Mouse (Mus musculus) kidney, postnatal 4 days (tissue): ENCODE measurements at regions not wholly inside any gene's neighbourhood (a gene's known extent, or its start where the extent isn't known, plus 50 kb on each side); places are given as distances from the start of the nearest gene placed in this dataset.

Source experiments
- DNase-seq, 2 experiments: peaks; one replicate each; pipeline ENCODE4 v3.0.0; 2021; ENCODE audit warnings: mixed read lengths in 2 of 2

GRCm38 (mm10) chr9:24833766-24834165 is 59.7 kb upstream of the Tbx20 start:
- no peak for DNase-seq

DNA sequence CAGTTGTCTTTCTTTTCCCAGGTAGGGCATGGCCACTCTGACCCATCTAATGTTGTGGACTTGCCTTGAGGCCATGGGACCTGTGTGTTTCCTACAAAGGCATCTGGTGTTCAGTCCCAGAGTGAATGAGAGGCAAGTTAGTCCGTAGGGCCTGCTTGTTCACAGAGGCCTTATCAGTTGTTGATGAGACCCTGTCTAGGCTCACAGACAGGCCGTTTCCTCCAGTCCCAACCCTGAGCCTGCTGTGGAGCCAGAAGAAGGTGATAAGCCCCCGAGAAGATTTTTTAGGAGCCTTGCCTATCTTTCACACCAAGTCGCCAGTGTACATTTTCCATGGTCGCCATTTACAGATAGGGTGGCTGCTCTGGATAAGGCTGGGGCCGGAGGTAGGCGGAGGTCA is 74.1 kb upstream of the Tbx20 start:
- no peak for DNase-seq

DNA sequence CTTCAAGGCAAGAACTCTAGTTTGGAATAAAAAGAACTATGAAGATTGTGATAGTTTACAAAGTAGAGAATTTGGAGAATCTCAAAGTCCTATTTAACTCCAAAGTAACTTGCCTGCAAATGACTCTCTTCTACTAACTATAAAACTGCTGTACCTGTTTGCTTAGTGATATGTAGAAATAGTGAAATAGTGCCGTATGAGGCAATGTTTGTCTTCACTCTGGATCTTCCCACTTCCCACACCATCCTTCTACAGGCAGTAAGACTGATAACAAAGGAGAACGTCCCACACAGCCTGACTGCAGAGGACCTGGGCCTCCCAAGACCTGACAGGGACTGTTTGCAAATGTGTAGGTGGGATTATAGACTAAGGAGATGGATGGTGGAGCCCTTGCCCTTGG is 85.4 kb upstream of the Tbx20 start:
- DNase-seq = no peak

DNA sequence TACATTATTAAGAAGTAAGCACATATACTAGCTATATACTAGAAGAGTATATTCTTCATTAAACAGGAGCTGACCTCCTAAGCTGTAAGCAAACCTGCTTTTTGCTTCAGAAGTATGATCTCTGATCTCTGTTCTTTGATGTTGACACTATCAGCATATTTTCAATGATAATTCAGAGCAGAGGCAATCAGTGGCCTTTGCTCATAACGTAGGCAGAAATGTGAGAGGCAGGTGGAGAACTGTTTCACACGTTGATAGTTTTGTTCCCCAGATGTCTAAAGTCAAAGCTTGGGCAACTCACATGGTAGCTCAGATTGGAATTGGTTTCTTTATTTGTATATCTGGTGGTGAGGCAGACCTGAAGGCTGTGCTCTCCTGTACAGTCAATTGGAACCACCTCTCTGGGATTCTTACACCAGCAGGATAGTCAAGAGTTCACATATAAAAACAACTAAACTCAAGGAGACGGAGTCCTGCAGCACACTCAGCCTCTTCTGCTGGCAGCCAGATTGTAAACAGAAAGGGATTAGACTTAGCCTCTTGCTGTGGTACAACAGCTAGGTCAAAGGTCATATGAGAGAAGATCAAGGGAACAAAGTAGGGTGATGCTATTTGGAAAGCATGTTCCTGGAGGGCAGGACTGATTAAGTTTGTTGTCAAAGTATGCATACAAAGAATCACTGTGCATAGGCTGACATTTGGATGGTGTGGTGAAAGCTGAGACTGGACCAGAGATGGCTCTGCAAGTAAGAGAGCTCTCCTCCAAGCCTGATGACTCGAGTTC is 92.5 kb upstream of the Tbx20 start:
- DNase-seq = no peak

GRCm38 (mm10) chr9:24868746-24869145 is 94.6 kb upstream of the Tbx20 start:
- DNase-seq = no peak

- DNase-seq = no peak
Observed at GRCm38 (mm10) chr9:24874434-24875143, 100.5 kb upstream of the Tbx20 start.

GRCm38 (mm10) chr9:24878384-24879174 is 104.5 kb upstream of the Tbx20 start:
- DNase-seq = no peak

- DNase-seq = no peak
Observed at GRCm38 (mm10) chr9:24879662-24880061, 105.6 kb upstream of the Tbx20 start.

DNA sequence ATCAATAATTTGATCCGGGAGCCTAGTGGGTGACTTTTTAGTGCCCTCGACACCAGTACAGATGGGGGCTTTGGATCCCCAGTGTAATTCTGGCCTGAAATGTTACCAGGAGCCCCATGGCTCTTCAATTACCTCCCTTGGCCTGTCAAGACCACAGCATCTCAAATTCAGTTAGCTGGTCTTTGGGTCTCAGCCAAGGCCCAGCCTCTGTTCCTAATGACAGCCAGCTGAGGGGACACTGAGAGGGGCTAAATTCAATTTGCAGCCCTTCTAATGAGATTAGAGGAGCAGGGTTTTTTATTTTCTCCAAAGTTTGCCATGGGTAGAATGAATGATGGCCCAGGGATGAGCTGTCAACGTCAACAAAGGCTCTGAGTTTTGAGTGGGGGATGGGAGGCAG is 109.9 kb upstream of the Tbx20 start:
- no peak for DNase-seq

- no peak for DNase-seq
Observed at GRCm38 (mm10) chr9:24888282-24888681, 114.2 kb upstream of the Tbx20 start.

DNA sequence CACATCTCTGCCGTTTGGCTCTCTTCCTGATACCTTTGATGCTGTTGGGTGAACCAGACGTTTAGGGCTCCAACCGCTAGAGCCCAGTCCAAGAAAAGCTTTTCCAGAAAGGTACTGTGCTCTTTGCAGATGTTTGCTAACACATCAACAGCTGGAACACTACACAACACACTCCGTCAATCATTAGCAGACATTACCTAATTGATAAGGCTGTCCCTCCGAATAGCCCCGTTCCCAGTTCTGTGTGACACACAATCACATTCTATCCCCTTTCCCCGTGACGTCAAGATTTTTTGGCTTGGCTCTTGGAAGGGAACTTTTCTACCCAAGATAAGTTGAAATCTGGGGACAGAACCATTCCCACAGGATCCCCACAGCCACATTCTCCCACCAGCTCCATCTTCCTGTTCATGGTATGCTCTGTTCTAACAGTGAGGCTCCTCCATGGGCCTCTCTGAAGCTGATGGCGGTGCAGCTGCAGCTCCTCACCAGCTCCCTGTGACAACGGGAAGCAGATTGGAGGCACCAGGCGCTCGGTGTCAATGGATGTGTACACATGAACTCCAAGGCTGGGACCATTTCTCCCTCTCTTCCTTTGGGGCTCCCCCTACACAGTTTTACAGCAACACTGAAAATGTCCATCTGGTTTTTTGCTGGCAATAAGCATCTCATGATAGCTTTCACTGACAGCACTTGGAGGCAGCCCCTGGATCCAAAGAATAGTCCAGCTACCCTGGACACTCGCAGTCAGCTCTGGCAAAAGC is 122.6 kb upstream of the Tbx20 start:
- DNase-seq = peak; percentile 70 to 79

- DNase-seq = no peak
Observed at GRCm38 (mm10) chr9:24899206-24899928, 125.3 kb upstream of the Tbx20 start.

GRCm38 (mm10) chr9:24903706-24904105 is 129.6 kb upstream of the Tbx20 start:
- DNase-seq = no peak

- no peak for DNase-seq
Observed at GRCm38 (mm10) chr9:24909086-24909979, 135.2 kb upstream of the Tbx20 start.

GRCm38 (mm10) chr9:24910738-24911137 is 136.6 kb upstream of the Tbx20 start:
- no peak for DNase-seq

DNA sequence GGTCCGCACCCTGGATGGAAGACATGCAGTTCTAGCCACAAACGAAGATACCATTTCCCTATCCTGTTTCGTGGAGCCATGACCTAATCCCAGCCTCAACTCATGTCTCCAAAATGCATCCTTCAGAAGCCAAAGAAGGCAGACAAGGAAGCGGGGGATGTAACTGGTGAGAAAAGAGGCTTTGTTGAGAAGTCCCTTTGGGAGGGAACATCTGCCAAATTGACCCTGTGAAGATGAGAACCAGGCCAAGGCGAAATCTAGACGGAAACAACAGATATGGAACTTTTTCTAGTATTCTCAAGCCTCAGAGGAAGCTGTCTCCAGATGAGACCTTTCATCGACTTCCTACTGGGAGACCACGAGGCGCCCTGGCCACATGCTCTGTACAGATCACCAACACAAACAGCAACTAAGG is 145.9 kb upstream of the Tbx20 start:
- DNase-seq = no peak

DNA sequence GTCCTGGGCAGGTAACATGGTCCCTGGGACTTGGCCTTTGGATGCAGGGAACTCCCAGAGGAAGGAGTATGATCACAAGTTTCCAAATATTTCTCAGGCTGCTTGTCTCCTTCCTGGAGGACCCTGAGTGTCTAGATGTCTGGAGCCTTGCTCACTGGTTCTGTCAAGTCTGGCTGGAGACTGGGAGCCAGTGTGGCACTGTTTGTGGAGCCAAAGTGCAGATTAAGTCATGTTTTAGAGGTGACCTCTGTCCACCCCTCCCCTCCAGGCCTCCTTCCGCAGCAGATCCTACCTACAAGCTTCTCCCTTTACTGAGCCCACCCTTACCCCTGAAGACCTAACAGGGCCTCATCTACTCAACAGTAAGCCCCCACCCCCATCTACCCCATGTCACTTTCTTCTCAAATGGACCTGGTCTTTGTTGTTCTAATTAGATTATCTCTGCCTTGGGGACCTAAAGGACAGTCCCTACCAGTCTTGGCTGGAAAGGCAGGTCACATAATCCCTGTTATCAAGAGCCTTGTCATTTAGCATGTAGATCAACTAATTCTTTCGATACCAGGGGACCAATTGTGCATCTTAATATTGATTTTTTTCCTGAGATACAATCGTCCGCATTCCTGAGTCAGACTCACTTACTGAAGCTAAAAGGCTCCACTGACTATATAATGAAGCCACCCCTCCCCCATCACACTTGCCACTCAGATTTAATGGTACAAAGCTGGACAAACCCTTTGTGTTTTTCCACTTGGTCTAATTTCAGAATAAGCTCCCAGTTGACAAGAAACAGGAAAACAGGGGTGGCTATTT is 148.2 kb upstream of the Tbx20 start:
- no peak for DNase-seq

DNA sequence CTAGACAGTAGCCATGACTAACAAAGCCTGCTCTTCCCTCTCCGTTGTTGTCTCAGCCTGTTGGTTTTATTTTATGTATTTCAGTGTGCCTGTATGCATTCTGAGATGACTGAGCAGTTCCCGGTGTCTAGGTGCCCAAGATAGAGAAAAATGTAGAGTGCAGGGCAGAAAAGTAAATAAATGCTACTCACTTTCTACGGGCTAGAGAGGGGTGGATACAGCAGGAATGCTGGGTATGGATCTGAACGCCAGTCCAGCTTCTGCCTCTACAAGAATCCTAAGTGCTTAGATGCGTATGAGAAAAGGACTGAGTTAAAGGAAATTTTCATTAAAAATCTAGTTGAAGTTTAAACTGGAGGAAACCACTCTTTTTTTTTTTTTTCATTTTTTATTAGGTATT is 149.4 kb upstream of the Tbx20 start:
- DNase-seq = no peak

DNA sequence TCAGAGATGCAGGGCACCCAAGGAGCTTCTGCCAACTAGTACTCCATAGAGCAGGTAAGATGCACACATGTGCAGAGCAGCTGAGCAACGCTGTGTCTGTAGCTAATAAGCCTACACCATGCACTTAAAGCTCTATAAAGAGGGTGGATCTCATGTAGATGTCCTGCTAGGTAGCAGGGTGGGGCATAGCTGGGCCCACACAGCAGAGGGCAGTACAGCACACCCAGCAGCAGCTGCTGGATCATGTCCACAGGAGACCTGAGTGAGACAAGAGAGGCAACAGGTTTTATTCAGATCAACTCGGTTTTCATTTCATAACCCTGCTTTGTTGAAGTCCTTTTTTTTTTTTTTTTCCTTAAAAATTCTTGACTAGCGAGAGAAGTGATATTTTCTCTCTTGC is 151.5 kb upstream of the Gm10181 start:
- peak; percentile 16 to 33 for DNase-seq

- no peak for DNase-seq
Observed at GRCm38 (mm10) chr9:24942943-24943342, 146.3 kb upstream of the Gm10181 start.
